Mouse (Mus musculus): ENCODE results near the gene Lrrc49.

The Lrrc49 gene

DNA sequence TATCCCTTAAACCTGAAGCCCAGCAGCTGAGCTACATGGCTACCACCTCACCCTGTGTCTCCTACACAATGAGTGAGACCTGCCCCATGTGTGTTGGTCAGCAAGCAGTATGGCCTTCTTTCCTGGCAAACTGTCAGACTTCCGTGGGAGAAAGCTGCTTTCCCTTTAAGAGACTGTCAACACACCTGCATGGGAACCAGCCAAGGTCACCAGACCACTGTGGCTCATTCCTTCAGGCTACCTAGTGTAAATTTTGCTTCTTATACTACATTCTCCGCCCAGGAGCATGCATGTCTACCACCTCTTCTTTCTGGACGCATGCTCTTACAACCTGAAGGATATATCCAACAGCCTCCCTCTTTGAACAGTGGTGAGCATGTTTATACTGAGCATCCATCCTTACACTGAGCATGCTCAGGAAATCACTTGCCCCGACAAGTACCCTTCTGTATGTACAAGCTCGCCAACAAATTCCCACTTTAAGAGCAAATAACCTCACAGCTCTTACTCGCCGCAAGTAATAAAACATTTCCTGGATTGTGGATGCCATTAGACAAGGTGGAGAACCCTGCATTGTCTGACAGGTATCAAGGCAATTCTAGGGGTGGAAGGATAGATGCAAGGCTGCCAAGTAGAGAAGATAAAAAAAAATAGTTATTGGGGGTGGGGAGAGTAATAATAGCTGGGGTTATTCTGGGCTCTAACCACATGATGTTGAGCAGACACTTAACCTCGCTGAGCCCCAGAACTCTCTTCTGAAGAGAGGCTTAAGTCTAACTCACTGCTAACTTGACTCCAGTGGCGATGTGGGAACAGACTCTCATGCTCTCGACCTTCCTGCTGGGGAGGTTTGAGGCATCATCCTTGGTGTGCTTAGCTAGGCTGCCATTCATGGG is 158.4 kb downstream of the Lrrc49 start:
- DNase-seq (ENCODE audit: low spot score), result no peak

DNA sequence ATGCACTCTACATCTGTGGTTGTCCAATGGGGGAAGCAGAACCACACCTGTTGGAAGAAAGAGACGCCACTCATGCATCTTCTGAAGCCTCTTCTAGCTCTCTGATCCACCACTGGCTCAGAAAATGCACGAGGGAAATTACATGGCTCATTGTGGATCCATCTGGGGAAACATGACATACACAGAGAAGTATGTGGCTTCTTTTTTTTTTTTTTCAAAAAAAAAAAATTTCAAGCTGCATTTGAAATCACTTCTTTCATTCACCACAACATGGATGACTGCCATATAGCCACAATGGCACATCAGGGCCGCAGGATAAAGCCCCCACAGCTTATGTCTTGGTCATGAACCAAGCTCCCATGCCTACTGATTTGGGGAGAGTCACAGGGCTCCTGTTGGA is 159.7 kb downstream of the Lrrc49 start:
- no peak for DNase-seq (ENCODE audit: low spot score)

- no peak for DNase-seq (ENCODE audit: low spot score)
Measured at GRCm38 (mm10) chr9:60527836-60528235, 160.1 kb downstream of the Lrrc49 start.

DNA sequence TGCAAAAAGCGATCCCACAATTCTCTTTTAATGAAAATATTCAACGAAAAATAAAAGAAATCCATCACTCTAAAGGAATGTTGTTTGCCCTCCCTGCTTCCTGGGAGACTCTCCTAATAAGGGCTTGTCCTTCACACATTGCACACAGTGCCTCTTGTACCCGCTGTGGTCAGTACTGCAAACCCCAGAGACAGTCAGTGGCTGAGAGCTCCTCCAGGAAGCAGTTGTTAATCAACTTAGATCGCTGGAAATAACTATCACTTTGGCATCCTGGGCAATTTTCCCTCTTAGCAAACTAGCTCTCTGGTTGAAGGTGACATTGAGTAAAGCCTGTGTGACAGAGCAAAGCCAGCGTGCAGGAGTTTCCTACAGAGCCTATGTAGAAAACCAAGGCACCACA is 160.9 kb downstream of the Lrrc49 start:
- DNase-seq (ENCODE audit: low spot score), result no peak

DNA sequence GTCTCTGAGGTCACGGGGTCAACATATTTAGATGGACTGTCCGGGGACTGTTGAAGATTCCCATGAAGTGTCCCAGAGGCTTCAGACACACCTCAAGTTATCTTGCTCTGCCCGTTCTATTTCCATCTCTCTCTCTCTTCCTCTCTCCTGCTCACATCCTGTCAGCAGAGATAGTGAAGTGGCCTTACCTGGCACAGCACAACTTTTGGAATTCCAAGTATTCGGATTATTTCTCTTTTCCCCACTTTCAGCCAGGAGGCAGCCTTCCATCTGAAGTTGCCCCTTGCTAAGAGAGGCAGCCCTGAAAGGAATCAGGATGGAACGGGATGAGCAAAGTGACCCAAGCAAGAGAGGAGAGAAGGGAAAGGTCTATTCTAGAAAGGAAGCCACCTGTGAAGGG is 161.8 kb downstream of the Lrrc49 start:
- no peak for DNase-seq (ENCODE audit: low spot score)

GRCm38 (mm10) chr9:60521806-60522264 is 166.1 kb downstream of the Lrrc49 start, which contains the start of gene Thsd4:
TSS of gene Thsd4 (minus strand) at chr9:60522046.
- DNase-seq (ENCODE audit: low spot score), result peak; percentile 65

DNA sequence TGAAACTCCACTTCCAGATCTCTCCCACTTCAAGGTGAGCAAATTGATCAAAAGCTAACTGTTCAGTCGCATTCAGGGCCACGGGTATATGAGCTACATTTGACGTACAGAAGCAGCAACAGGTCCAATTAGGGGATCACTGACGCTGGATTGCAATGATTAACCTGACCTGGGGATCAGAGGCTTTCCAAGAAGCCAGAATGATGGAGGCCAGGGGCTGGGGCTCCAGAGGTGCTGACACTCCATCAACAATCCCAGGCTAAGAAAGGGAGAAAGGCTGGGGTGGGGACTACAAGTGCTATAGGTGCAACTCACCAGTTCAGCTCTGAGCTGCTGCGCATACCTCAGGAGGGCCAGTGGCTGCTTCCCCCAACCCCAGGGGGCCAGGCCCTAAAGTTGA is 166.8 kb downstream of the Lrrc49 start:
- DNase-seq (ENCODE audit: low spot score), result no peak

DNA sequence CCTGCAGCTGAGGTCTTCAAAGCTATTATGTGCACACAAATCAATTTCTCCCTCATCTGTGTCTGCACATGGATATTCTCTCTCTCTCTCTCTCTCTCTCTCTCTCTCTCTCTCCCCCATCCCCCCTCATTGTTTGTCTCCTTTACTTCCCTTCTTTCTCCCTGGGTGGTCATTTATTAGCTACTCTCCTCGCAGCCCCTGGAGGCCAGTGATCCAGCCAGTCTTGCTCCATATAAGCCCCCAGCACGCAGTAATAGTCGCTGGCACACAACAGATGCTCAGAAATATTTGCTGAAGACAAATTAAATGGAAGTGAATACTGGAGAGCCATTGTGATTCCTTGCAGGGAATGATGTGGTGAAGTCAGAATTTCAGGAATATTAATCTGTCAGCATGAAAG is 168.4 kb downstream of the Lrrc49 start:
- DNase-seq (ENCODE audit: low spot score), result no peak

Data from urinary bladder, postnatal 14 days (tissue).